Mouse (Mus musculus) midbrain, embryonic 12.5 days (tissue): ENCODE results near the gene Olfr1218. TPM values are rescaled to one million over a fixed set of nuclear protein-coding genes. Genes with fewer than 3 reads are reported as not detected.
"Not testable (repeated sequence)": the region's sequence is repeated elsewhere in the genome, so short reads cannot be mapped to it uniquely, and the experiment has no call there.

Experiments used
- ATAC-seq: fragments of 200-750 bp; cut with Nextera tagmentation; 2 replicates; pipeline ENCODE4 v1.8.0; 2017; ENCODE audit warnings: low read depth, moderate TSS enrichment, moderate library complexity; ENCODE audit not compliant: low FRiP score
- H3K27ac ChIP-seq: fragments of 300-500 bp; sonication (generic); replicated peaks from 2 replicates; pipeline ENCODE4 v1.5.1; 2016; ENCODE audit warnings: mild to moderate bottlenecking
- H3K27me3 ChIP-seq: fragments of 300-500 bp; sonication (generic); 2 replicates; pipeline ENCODE4 v1.6.1; 2016; ENCODE audit warnings: mild to moderate bottlenecking
- H3K36me3 ChIP-seq: fragments of 300-500 bp; sonication (generic); 2 replicates; pipeline ENCODE4 v1.6.1; 2016
- H3K4me1 ChIP-seq: fragments of 300-500 bp; sonication (generic); 2 replicates; pipeline ENCODE4 v1.6.1; 2016
- H3K4me2 ChIP-seq: fragments of 300-500 bp; sonication (generic); replicated peaks from 2 replicates; pipeline ENCODE4 v1.6.1; 2016; ENCODE audit warnings: mild to moderate bottlenecking, moderate library complexity
- H3K4me3 ChIP-seq: fragments of 300-500 bp; sonication (generic); 2 replicates; pipeline ENCODE4 v1.5.1; 2016; ENCODE audit warnings: mild to moderate bottlenecking
- H3K9ac ChIP-seq: fragments of 300-500 bp; sonication (generic); replicated peaks from 2 replicates; pipeline ENCODE4 v1.6.1; 2016; ENCODE audit warnings: mild to moderate bottlenecking, moderate library complexity
- H3K9me3 ChIP-seq: fragments of 300-500 bp; sonication (generic); 2 replicates; pipeline ENCODE4 v1.6.1; 2016; ENCODE audit warnings: mild to moderate bottlenecking
- WGBS: fragments of 180-500 bp; shearing (Covaris S2); methylation state at CpG from one replicate; pipeline ENCODE4 v1.1.7; 2016; 5-methylcytosine and 5-hydroxymethylcytosine counted together
- polyA plus RNA-seq: library from polyadenylated mRNA; unstranded; fragments of >200 nt; fragmentation: Nextera tagmentation; extraction: Ambion mirVana; gene quantifications from 2 replicates; pipeline ENCODE4 v1.2.1, GENCODE M21; 2016

The Olfr1218 gene
- polyA plus RNA-seq, result not detected in 2 replicates

DNA sequence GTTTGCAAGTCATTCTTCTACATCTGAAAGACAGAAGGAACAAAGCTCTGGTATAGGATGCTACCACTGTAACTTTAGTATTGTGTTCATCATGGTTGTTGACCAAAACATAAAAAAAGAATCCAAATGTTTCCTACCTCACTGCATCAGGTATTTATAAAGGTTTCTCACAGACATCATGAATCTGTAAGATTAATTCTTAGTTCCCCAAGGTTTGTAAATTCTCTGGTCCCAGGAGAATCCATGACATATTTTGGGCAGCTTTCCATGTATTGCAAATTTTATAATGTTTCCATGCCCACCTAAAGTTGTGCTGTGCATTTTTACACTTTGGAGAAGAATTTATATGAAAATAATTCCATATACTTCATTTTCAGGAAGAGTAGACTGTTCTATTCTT is at the start of gene Olfr1218:
Olfr1218 (minus strand) TSS at position 101 of the 400 bp plus-strand sequence.
- H3K4me2 ChIP-seq, result no peak within 1 kb of the TSS
- no peak for ATAC-seq
- no peaks in the 10 kb centered on the region for H3K4me1 ChIP-seq
- H3K4me3 ChIP-seq, result no peak within 1 kb of the TSS
- no peak within 1 kb of the TSS for H3K9ac ChIP-seq
- H3K9me3 ChIP-seq, result no peaks in the 10 kb centered on the region
- H3K36me3 ChIP-seq, result no peaks in the 10 kb centered on the region
- no peak within 1 kb of the TSS for H3K27ac ChIP-seq
- H3K27me3 ChIP-seq, result no peaks in the 10 kb centered on the region

DNA sequence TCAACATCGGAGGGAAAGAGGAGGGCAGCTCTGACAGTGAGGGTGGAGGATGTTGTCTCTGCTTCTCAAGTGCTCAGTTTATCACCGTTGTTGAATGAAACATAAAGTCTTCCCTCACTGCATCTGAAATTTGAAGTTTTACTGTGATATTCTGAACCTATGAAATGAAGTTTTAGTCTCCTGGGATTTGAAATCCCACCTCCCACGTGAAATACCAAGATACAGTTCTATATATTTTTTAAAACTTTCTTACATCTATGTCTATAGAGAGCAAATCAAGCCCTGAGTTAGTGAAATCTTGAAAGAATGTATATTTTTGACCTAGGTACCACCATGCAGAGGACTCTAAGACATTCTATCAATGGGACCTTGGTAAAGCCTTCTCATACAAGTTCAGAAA is 45.7 kb upstream of the Olfr1218 start, which contains the start of gene Olfr1220:
Olfr1220 (minus strand) TSS at position 101 of the 400 bp plus-strand sequence.
- no peaks in the 10 kb centered on the region for H3K4me1 ChIP-seq
- no peak within 1 kb of the TSS for H3K4me3 ChIP-seq
- no peak within 1 kb of the TSS for H3K9ac ChIP-seq
- no peaks in the 10 kb centered on the region for H3K36me3 ChIP-seq
- ATAC-seq, result no peak
- H3K9me3 ChIP-seq, result no peaks in the 10 kb centered on the region
- no peaks in the 10 kb centered on the region for H3K27me3 ChIP-seq
- no peak within 1 kb of the TSS for H3K27ac ChIP-seq
- WGBS, result 86% methylated on average over 3 of the region's 3 CpGs
- H3K4me2 ChIP-seq, result no peak within 1 kb of the TSS

DNA sequence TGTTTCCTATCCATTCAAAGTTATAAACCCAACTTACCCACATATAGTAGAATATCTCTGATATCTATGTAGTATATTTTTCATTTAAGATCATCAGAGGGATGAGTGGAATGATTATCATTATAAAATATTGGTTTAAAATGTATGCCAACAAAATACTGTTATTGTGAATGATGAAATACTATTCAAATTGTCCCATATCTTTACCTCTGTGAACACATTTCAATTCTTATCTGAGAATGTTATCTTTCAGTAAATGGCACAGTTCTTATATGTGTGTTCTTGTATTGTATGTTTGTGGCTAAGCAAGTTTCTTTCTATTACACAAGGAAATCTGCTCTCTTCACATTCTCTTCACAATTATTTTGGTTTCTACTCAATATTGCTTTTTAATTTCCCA is 44.7 kb upstream of the Olfr1218 start:
- no peak overlapping the region for H3K9ac ChIP-seq
- H3K9me3 ChIP-seq, result no peaks in the 10 kb centered on the region
- H3K27ac ChIP-seq, result no peak overlapping the region
- no peak overlapping the region for H3K4me2 ChIP-seq
- no peak for ATAC-seq
- H3K36me3 ChIP-seq, result no peaks in the 10 kb centered on the region
- no peaks in the 10 kb centered on the region for H3K27me3 ChIP-seq
- no peak overlapping the region for H3K4me3 ChIP-seq
- no peaks in the 10 kb centered on the region for H3K4me1 ChIP-seq

DNA sequence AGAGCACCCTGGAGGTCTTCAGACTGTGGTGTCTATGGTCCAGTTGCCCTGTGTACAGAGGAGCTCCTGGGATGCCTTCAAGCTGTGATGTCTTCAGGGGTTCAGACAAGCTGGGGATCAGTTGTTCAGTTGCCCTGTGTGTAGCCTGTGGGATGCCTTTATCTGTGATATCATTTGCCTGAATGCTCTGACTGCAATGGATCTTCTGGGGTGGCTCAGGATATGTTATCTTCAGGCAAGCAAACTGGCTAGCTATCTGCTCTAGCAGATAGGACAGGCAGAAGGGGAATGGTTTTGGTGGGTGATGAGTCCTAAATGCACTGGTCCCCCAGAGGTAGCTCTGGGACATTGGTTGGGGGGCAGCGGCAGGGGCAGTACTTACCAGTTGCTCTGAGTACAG is 32.9 kb upstream of the Olfr1218 start:
- ATAC-seq, result no peak
- 89% methylated on average over 1 of the region's 1 CpGs for WGBS
- H3K27ac ChIP-seq, result no peak overlapping the region
- H3K4me3 ChIP-seq, result no peak overlapping the region
- H3K4me1 ChIP-seq, result no peaks in the 10 kb centered on the region
- no peaks in the 10 kb centered on the region for H3K27me3 ChIP-seq
- no peak overlapping the region for H3K9ac ChIP-seq
- H3K36me3 ChIP-seq, result no peaks in the 10 kb centered on the region
- H3K4me2 ChIP-seq, result no peak overlapping the region
- no peaks in the 10 kb centered on the region for H3K9me3 ChIP-seq

DNA sequence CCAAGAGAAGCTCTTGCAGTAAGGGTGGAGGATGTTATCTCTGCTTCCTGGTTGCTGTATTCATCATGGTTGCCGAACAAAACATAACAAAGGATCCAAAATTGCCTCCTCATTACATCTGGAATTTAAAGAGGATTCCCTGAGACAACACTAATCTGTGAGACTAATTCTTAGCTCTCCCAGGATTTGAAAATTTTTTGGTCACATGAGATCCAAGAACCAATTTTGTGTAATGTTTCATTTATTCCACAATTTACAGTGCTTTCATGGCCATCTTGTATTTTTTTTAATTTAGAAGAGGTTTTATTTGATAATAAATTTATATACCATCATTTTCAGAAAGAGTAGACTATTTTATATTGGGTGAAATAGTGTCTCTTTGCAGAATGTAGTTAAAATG is 22.4 kb upstream of the Olfr1218 start, which contains the start of gene Olfr1219:
Olfr1219 (minus strand) TSS at position 101 of the 400 bp plus-strand sequence.
- Histone ChIP-seq H3K4me1 (no peaks in the 10 kb centered on the region), H3K27me3 (no peaks in the 10 kb centered on the region), H3K27ac (no peak within 1 kb of the TSS), H3K4me3 (no peak within 1 kb of the TSS), H3K4me2 (no peak within 1 kb of the TSS), H3K9ac (no peak within 1 kb of the TSS), H3K9me3 (no peaks in the 10 kb centered on the region), H3K36me3 (no peaks in the 10 kb centered on the region)
- WGBS, result 60% methylated on average over 1 of the region's 1 CpGs
- ATAC-seq, result no peak

DNA sequence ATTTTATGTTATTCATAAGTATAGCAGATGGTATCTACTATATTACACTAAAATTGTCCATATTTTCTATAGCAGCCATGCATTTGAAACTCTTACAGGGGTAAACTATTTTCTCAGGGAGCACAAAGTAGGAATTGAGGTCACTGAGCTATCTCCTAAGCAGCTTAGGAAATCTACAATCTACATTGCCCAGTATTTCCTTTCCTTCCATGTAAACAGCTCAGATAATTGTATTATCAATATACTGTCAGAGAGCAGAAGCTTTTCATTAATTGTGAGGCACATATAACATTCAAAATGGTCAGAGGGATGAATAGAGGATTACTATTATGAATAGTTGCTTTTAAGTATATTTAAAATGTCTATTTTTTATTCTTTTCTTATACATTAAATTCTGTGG is 20.5 kb upstream of the Olfr1218 start:
- Histone ChIP-seq H3K4me3 (no peak overlapping the region), H3K27ac (no peak overlapping the region), H3K4me2 (no peak overlapping the region), H3K9ac (no peak overlapping the region), H3K9me3 (no peaks in the 10 kb centered on the region), H3K4me1 (no peaks in the 10 kb centered on the region), H3K36me3 (no peaks in the 10 kb centered on the region), H3K27me3 (no peaks in the 10 kb centered on the region)
- ATAC-seq, result no peak

DNA sequence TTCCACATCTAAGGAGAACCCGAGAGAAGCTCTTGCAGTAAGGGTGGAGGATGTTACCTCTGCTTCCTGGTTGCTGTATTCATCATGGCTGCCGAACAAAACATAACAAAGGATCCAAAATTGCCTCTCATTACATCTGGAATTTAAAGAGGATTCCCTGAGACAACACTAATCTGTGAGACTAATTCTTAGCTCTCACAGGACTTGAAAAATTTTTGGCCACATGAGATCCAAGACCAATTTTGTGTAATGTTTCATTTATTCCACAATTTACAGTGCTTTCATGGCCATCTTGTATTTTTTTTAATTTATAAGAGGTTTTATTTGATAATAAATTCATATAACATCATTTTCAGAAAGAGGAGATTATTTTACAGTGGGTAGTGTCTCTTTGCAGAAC is 29.0 kb downstream of the Olfr1218 start, which contains the start of gene Olfr1217:
Olfr1217 (minus strand) TSS at position 101 of the 400 bp plus-strand sequence.
- Histone ChIP-seq H3K9ac (no peak within 1 kb of the TSS), H3K4me1 (no peaks in the 10 kb centered on the region), H3K4me3 (no peak within 1 kb of the TSS), H3K9me3 (no peaks in the 10 kb centered on the region), H3K27ac (no peak within 1 kb of the TSS), H3K27me3 (no peaks in the 10 kb centered on the region), H3K36me3 (no peaks in the 10 kb centered on the region), H3K4me2 (no peak within 1 kb of the TSS)
- WGBS, result 70% methylated on average over 2 of the region's 2 CpGs
- no peak for ATAC-seq

DNA sequence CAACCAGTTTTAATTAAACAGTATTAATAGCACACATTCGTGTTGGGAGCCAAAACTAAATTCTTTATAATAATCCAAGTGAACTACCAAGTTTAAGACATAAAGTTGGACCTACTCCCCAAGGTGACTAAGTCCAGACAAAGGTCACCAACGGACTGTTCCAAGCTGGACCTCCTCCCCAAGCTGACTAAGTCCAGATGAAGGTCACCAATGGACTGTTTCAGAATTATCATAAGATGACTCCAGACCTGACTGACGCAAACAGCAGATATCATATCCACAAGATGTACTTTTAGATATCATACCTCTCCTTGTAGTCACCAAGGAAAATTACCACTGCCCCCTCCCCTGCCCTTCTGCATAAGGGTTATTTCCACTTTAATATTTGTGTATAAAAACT is 39.6 kb downstream of the Olfr1218 start:
- WGBS, result 74% methylated on average over 3 of the region's 3 CpGs
- not testable (repeated sequence) for H3K9ac ChIP-seq, ATAC-seq, H3K4me1 ChIP-seq, H3K27me3 ChIP-seq, H3K27ac ChIP-seq, H3K4me2 ChIP-seq, H3K36me3 ChIP-seq, H3K4me3 ChIP-seq, H3K9me3 ChIP-seq

DNA sequence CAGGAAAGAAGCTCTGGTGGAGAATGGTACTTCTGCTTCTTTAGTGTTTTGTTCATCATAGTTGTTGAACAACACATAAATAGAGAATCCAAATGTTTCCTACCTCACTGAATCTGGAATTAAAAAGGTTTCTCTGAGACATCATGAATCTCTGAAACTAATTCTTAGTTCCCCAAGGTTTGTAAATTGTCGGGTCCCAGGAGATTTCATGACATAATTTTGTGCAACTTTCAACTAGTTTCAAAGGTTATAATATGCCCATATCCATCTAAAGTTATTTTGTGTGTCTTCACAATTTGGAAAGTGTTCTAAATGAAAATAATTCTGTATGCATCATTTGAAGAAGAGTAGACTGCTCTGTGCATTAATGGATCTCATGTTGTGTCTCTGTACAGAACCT is 42.7 kb downstream of the Olfr1218 start, which contains the start of gene Olfr1216:
Olfr1216 (minus strand) TSS at position 101 of the 400 bp plus-strand sequence.
- WGBS, result 87% methylated on average over 1 of the region's 1 CpGs
- no peak for ATAC-seq
- Histone ChIP-seq H3K4me2 (no peak within 1 kb of the TSS), H3K4me3 (no peak within 1 kb of the TSS), H3K4me1 (no peaks in the 10 kb centered on the region), H3K27me3 (no peaks in the 10 kb centered on the region), H3K9me3 (no peaks in the 10 kb centered on the region), H3K36me3 (no peaks in the 10 kb centered on the region), H3K9ac (no peak within 1 kb of the TSS), H3K27ac (no peak within 1 kb of the TSS)

DNA sequence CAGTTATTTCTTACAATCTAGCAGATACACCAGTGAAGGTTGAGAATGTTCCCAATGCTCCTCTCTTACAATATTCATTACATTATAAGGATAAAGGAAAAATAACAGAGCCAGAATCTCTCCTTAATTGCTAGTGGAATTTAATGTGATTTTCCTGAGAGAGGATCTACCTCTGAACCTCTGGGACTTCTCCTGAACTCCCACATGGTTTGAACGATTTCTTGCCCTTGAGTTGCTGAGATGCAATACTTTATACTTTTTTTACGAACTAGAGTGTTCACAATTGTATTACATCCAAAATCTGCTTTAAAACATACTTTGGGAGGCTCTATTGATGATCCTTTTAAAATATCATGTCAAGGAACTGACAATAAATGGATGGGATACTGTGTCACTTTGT is 54.1 kb downstream of the Olfr1218 start, which contains the start of gene Olfr1215:
Olfr1215 (minus strand) TSS at position 101 of the 400 bp plus-strand sequence.
- Histone ChIP-seq H3K27ac (no peak within 1 kb of the TSS), H3K36me3 (no peaks in the 10 kb centered on the region), H3K27me3 (no peaks in the 10 kb centered on the region), H3K4me3 (no peak within 1 kb of the TSS), H3K4me1 (no peaks in the 10 kb centered on the region), H3K4me2 (no peak within 1 kb of the TSS), H3K9me3 (no peaks in the 10 kb centered on the region), H3K9ac (no peak within 1 kb of the TSS)
- no peak for ATAC-seq
- 75% methylated on average over 2 of the region's 2 CpGs for WGBS

Other genes starting within 250 kb of the Olfr1218 start
- gene Olfr1202, start 246.7 kb downstream of the Olfr1218 start, polyA plus RNA-seq, result not detected in 2 replicates
- gene Olfr1205, start 231.4 kb downstream of the Olfr1218 start, polyA plus RNA-seq, result not detected in 2 replicates
- gene Olfr1204, start 211.9 kb downstream of the Olfr1218 start, polyA plus RNA-seq, result not detected in 2 replicates
- not detected in 2 replicates for gene Olfr1206, start 198.0 kb downstream of the Olfr1218 start, polyA plus RNA-seq
- gene Olfr1208, start 158.9 kb downstream of the Olfr1218 start, polyA plus RNA-seq, result not detected in 2 replicates
- not detected in 2 replicates for gene Olfr1209, start 146.0 kb downstream of the Olfr1218 start, polyA plus RNA-seq
- not detected in 2 replicates for gene Olfr1211, start 123.1 kb downstream of the Olfr1218 start, polyA plus RNA-seq
- gene Olfr1212, start 107.2 kb downstream of the Olfr1218 start, polyA plus RNA-seq, result not detected in 2 replicates
- not detected in 2 replicates for gene Gm13762, start 80.9 kb downstream of the Olfr1218 start, polyA plus RNA-seq
- gene Olfr1214, start 68.5 kb downstream of the Olfr1218 start, polyA plus RNA-seq, result not detected in 2 replicates
- gene Olfr1215, start 54.2 kb downstream of the Olfr1218 start, polyA plus RNA-seq, result not detected in 2 replicates
- not detected in 2 replicates for gene Olfr1216, start 42.8 kb downstream of the Olfr1218 start, polyA plus RNA-seq
- gene Olfr1217, start 29.1 kb downstream of the Olfr1218 start, polyA plus RNA-seq, result not detected in 2 replicates
- gene Olfr1219, start 22.3 kb upstream of the Olfr1218 start, polyA plus RNA-seq, result not detected in 2 replicates
- gene Olfr1220, start 45.6 kb upstream of the Olfr1218 start, polyA plus RNA-seq, result not detected in 2 replicates
- gene Olfr1221, start 56.1 kb upstream of the Olfr1218 start, polyA plus RNA-seq, result not detected in 2 replicates
- not detected in 2 replicates for gene Olfr1222, start 71.9 kb upstream of the Olfr1218 start, polyA plus RNA-seq
- not detected in 2 replicates for gene Olfr1223, start 90.4 kb upstream of the Olfr1218 start, polyA plus RNA-seq
- not detected in 2 replicates for gene Olfr1224-ps1, start 102.9 kb upstream of the Olfr1218 start, polyA plus RNA-seq
- not detected in 2 replicates for gene Olfr1225, start 113.5 kb upstream of the Olfr1218 start, polyA plus RNA-seq
- not detected in 2 replicates for gene Olfr1226, start 138.9 kb upstream of the Olfr1218 start, polyA plus RNA-seq
- gene Olfr1228, start 192.9 kb upstream of the Olfr1218 start, polyA plus RNA-seq, result not detected in 2 replicates
- not detected in 2 replicates for gene Olfr1229, start 226.8 kb upstream of the Olfr1218 start, polyA plus RNA-seq
- not detected in 2 replicates for gene Olfr1230, start 236.1 kb upstream of the Olfr1218 start, polyA plus RNA-seq
- gene Olfr1231, start 245.9 kb upstream of the Olfr1218 start, polyA plus RNA-seq, result not detected in 2 replicates